Mouse (Mus musculus): Measurements from ENCODE around the gene Cmc2.

Gene Cmc2

GRCm38 (mm10) chr8:116905252-116905651 lies 16.0 kb downstream of the Cmc2 start:
- DNase-seq: no peak

DNA sequence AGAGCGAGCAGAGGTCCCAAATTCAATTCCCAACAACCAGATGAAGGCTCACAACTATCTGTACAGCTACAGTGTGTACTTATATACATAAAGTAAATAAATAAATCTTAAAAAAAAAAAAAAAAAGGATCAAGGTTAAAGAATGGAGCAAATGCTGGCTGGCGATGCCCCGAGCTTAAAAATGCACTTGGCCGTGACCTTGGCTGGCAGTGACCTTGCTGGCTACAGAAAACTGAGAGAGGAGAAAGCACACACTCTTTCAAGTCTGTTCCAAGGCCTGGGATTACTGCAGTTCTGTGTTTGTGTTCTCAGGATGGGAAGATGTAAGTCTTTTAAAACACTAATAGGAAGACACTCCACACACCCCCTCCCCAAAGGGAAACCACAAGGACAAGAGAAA lies 16.5 kb downstream of the Cmc2 start:
- no peak for DNase-seq

- no peak for DNase-seq
These were observed 25.7 kb downstream of the Cmc2 start for GRCm38 (mm10) chr8:116895521-116895920.

DNA sequence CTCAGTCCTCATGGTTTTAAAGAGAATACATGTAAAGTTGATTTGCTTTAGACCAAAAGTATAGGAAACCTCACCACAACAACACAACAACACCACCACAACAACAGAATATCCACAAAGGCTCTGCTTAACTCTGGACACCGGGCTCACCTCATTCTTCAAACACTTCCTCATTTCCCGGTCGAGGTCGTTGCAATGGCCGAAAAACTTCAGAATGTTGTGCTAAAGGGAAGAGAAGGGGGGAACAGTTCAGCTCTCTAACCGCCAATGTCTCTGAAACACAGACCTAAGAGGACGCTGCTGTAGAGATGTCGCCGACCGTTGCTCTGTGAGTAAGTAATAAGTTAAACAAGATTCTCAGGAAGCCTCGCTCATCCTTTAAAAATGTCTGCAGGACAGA lies 27.3 kb downstream of the Cmc2 start:
- no peak for DNase-seq

DNA sequence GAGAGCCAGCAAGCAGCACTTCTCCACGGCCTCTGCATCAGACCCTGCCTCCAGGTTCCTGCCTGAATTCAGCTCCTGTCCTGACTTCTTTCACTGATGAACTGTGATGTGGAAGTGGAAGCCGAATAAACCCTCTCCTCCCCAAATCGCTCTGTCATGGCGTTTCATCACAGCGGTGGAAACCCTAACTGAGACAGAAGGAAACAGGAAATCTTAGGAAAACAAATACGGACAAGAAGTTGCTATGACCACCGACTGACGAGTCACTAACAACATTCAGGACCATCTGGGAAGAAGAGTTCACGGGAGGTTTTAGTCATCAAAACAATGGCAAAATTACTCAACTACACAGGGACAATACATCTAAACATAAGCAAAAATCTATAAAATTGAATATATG lies 28.6 kb downstream of the Cmc2 start:
- DNase-seq: no peak

DNA sequence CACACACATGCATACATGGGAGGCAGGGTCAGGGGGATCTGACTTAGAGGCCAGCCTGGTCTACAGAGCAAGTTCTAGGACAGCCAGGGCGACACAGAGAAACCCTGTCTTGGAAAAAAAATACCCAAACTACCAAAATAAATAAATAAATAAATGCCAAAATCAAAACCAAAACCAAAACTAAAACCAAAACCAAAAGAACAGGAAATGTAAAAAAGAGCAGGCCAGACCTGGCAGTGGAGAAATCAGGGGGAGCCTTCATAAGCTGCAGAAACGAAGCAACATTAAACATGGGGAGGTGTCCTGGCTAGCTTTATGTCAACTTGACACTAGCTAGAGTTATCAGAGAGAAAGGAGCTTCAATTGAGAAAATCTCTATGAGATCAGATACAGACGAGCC lies 29.1 kb downstream of the Cmc2 start:
- no peak for DNase-seq

- DNase-seq: no peak
These were observed 29.8 kb downstream of the Cmc2 start for GRCm38 (mm10) chr8:116891446-116891845.

DNA sequence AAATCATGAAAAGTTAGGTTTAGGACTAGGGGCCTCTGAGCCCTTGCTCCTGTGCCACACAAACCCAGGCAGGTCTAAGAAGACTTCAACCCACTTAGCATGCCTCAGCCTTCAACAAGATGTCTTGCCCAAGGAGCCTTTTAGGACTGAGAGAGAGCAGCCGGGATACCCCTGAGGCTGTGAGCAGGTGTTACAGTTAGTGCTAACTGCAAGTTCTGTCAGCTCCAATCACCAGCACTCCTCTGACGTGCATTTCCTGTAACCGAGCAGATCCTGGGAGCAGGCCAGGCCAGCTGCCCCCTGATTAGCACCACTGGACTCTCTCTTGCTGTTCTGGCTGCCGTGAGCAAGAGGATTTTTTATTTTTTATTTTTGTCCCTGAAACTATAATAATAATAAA lies 33.4 kb downstream of the Cmc2 start:
- no peak for DNase-seq

GRCm38 (mm10) chr8:116881396-116881795 lies 39.9 kb downstream of the Cmc2 start:
- DNase-seq: no peak

GRCm38 (mm10) chr8:116875798-116876450 lies 45.3 kb downstream of the Cmc2 start:
- DNase-seq: no peak

GRCm38 (mm10) chr8:116873986-116874385 lies 47.3 kb downstream of the Cmc2 start:
- DNase-seq: no peak

GRCm38 (mm10) chr8:116873586-116873985 lies 47.7 kb downstream of the Cmc2 start:
- DNase-seq: no peak

DNA sequence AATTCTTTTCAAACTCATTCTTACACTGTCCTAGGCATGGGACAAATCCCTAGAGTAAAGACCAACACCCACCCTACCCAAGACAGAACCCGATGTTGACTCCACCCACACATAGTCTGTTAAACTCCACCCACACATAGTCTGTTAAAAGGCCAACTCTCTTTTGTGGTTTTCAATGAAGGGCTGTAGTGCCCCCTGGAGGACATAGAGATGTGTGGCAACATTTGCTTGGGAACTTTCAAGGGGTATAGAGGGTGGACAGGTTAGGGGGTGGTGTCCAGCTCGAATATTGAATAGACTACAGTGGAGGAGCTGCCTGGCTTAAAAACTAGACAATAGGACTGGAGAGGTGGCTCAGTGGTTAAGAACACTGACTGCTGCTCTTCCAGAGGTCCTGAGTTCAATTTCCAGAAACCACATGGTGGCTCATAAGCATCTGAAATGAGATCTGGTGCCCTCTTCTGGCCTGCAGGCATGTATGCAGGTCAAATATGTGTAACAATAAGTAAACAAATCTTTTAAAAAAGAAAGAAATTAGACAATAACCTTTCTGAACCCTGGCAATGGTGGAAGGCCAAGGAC lies 48.4 kb downstream of the Cmc2 start:
- no peak for DNase-seq

DNA sequence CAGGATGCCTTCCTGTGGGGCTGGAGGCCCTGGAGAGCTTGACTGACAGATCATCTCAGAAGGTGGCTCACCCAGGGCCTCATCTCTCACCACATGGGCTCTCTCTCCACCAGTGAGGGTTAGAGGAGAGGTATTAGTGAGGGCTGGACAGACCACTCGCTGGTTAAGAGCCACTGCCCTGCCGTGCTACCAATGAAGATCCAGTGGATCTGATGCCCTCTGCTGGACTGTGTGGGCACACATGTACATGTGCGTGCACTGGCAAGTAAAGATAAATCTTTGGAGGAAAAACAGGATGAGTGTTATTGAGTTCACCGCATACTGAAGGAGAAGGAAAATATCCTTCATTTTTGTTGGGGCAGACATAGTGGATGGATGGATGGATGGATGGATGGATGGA lies 52.6 kb downstream of the Cmc2 start:
- DNase-seq: peak; percentile 84

- DNase-seq: no peak
These were observed 53.9 kb downstream of the Cmc2 start for GRCm38 (mm10) chr8:116867321-116867720.

GRCm38 (mm10) chr8:116866118-116866903 lies 54.9 kb downstream of the Cmc2 start:
- peak; percentile 59 for DNase-seq

GRCm38 (mm10) chr8:116864514-116864913 lies 56.7 kb downstream of the Cmc2 start:
- DNase-seq: peak; percentile 66

- DNase-seq: peak; percentile 65
These were observed 57.2 kb downstream of the Cmc2 start for GRCm38 (mm10) chr8:116864022-116864387.

DNA sequence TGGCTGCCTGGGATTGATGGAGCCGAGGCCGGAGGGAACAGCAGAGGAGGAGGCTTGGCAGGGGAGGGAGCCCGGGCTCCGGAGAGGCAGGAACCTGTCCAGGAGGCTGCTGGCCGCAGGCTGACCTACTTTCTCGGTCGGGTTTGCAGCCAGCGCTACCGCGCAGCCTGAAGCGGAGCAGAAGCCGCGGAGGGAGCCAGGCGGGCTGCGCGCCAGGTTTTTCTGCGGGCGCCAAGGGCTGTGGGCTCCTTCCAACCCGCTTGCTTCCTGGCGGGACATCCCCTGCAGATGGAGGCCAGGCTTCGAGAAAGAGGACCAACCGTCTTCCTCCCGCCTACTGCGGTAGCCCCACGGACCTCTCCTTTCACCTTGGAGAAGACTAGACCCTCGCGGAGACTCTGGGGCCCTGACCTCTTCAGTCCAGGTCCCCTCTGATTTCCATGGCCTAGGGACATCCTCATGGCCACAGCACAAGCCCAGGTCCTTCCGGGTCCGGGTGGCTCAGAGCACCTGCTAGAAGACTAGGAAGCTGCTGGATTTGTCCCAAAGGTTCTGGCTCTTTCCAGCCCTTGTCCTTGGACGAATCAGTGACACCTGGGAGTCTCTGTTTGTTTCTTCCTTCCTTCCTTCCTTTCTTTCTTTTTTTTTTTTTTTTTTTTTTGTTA lies 57.8 kb downstream of the Cmc2 start:
- peak; percentile 97 for DNase-seq

DNA sequence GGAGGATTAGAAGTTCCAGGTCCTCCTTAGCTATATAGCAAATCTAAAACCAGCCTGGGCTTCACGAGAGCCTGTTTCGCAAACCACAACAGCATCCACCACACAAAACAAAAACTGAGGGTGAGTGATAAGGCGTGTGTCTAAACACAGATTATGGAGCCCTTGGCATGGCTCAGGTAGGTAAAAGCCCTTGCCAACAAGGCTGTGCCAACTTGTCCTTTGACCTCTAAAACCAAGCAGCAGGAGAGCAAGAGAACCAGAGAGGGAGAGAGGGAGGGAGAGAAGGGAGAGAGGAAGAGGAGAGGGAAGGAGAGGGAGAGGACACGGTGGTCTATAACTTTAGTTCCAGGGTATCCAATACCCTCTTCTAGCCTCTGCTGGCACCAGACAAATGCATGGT lies 59.1 kb downstream of the Cmc2 start:
- peak; percentile 68 for DNase-seq

- no peak for DNase-seq
These were observed 69.2 kb downstream of the Cmc2 start for GRCm38 (mm10) chr8:116852042-116852441.

DNA sequence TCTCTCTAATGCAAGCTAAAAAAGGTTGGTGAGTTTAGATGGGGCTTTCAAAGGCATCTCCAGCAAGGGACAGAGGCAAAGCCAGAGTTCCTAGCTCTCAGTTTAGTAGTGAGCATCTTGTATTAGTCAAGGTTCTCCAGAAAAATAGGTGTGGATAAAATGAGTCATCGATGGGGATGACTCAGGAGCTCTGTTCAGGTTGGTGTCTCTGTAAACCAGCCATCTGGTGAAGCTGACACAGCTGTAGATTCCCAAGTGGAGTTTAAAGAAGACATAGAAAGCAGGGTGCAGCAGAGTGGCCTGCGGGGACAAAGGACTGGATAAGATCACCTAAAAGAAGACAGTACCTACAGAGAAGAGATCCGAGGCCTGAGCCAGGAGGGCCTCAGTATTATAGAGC lies 73.2 kb downstream of the Cmc2 start:
- DNase-seq: no peak

DNA sequence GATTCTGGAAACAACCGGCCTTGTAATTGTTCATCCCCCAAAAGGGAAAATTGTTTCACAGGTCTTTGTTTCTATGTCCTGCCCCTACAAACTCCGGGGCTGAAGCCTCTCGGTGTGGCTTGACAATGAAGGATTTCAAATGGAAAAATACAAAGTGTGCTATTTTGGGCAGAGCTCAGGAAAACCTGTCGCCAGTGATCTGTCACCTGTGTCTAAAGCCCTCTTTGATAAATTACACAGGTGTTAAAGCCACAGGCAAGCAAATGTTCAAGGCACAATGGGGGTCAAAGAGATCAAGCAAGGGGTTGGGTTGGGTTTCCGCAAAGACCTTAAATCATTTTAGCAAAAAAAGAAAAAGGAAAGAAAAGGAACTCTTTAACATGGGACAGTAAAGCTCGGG lies 78.6 kb downstream of the Cmc2 start:
- peak; percentile 86 for DNase-seq
